Comparison of ENCODE assay signal across 15 mouse cellular contexts in genomic region chr6:32355559-32355958, GRCm38 (mm10).
DNase-seq lines count a peak whose midpoint lies in the region; ATAC-seq and TF ChIP-seq lines count a peak whose summit lies in the region.
"Had no signal": no experiment of that assay in that cellular context is flagged by ENCODE, and none has a peak within 500 bp of the region (broad histone marks: within the 10 kb centered on the region; RNA-seq: fewer than 3 reads in every experiment).

No protein-coding gene starts in this region.

- no peaks in the 10 kb centered on the region for H3K9me3 ChIP-seq in forebrain, embryonic 16.5 days (ENCODE audit: control insufficient read depth, low read length)
- H3K9me3 ChIP-seq in forebrain, embryonic 10.5 days, result no peaks in the 10 kb centered on the region
- H3K9me3 ChIP-seq in hindbrain, postnatal 0 days (ENCODE audit: low read length), result no peaks in the 10 kb centered on the region
- H3K9me3 ChIP-seq: limb, embryonic 10.5 days; lung, embryonic 15.5 days had no signal

- no peak for TF ChIP-seq CTCF in layer of hippocampus, adult 2 months (conservative IDR thresholded peaks at IDR 0.05)
- TF ChIP-seq CTCF in hindbrain, postnatal 0 days (IDR thresholded peaks at IDR 0.05; ENCODE audit: low read depth), result no peak

- peak; percentile 29; the same call in 1 of the 2 replicates for ATAC-seq in forebrain, embryonic 16.5 days
- peak; percentile 64 for ATAC-seq in hindbrain, postnatal 0 days
- ATAC-seq: CD4-positive, CD25-positive, alpha-beta regulatory T cell, adult 4 months; intestine, postnatal 0 days had no signal

- no peak overlapping the region for H3K4me2 ChIP-seq in forebrain, embryonic 16.5 days (ENCODE audit: low read length)
- H3K4me2 ChIP-seq in hindbrain, postnatal 0 days (ENCODE audit: low read depth, low read length), result no peak overlapping the region
- H3K4me2 ChIP-seq: lung, embryonic 15.5 days had no signal

- H3K4me1 ChIP-seq in forebrain, embryonic 16.5 days (replicated peaks; ENCODE audit: control insufficient read depth, insufficient read depth, low read length), result peaks cover 11% of the 10 kb centered on the region
- peaks cover 3% of the 10 kb centered on the region; the same call in 1 of the 2 replicates for H3K4me1 ChIP-seq in forebrain, embryonic 10.5 days
- no peaks in the 10 kb centered on the region for H3K4me1 ChIP-seq in hindbrain, postnatal 0 days (ENCODE audit: insufficient read depth, low read length)
- H3K4me1 ChIP-seq: lung, embryonic 15.5 days had no signal

- WGBS in forebrain, embryonic 16.5 days, result 72% methylated on average over 4 of the region's 4 CpGs
- 85% methylated on average over 4 of the region's 4 CpGs for WGBS in forebrain, embryonic 10.5 days
- 48% methylated on average over 4 of the region's 4 CpGs for WGBS in hindbrain, postnatal 0 days

- H3K27me3 ChIP-seq in forebrain, embryonic 16.5 days (replicated peaks; ENCODE audit: control insufficient read depth, insufficient read depth, low read length), result no peaks in the 10 kb centered on the region
- H3K27me3 ChIP-seq in forebrain, embryonic 10.5 days (ENCODE audit: poor library complexity, severe bottlenecking), result no peaks in the 10 kb centered on the region
- no peaks in the 10 kb centered on the region for H3K27me3 ChIP-seq in hindbrain, postnatal 0 days (ENCODE audit: insufficient read depth, low read length)
- H3K27me3 ChIP-seq: lung, embryonic 15.5 days had no signal

- no peak for DNase-seq in forebrain, embryonic 10.5 days (ENCODE audit: extremely low spot score, low spot score)
- DNase-seq in layer of hippocampus, adult 2 months (ENCODE audit: low spot score in 2 of 2), result no peak
- no peak for DNase-seq in layer of hippocampus, adult 9-11 months
- DNase-seq in adrenal gland, postnatal 14 days, result peak; percentile 26
- DNase-seq in hindbrain, postnatal 0 days (ENCODE audit: low spot score), result peak; percentile 72
- DNase-seq in gastrocnemius, adult 18-20 months (ENCODE audit: low spot score), result no peak
- no peak for DNase-seq in ovary, postnatal 36 days (ENCODE audit: low spot score)
- DNase-seq: gastrocnemius, postnatal 14 days; spleen, adult 18-20 months had no signal

- no peak overlapping the region for H3K4me3 ChIP-seq in forebrain, embryonic 16.5 days (replicated peaks; ENCODE audit: low read length)
- no peak overlapping the region for H3K4me3 ChIP-seq in forebrain, embryonic 10.5 days
- no peak overlapping the region for H3K4me3 ChIP-seq in layer of hippocampus, adult 2 months
- no peak overlapping the region for H3K4me3 ChIP-seq in hindbrain, postnatal 0 days (ENCODE audit: low read length)
- H3K4me3 ChIP-seq: limb, embryonic 10.5 days; lung, embryonic 15.5 days; myocyte had no signal

- H3K27ac ChIP-seq in forebrain, embryonic 16.5 days (ENCODE audit: low read length), result no peak overlapping the region
- H3K27ac ChIP-seq in forebrain, embryonic 10.5 days, result no peak overlapping the region
- H3K27ac ChIP-seq in layer of hippocampus, adult 2 months, result peak overlapping the region; percentile 24; the same call in 1 of the 2 replicates
- H3K27ac ChIP-seq in hindbrain, postnatal 0 days, result peak overlapping the region; percentile 38; the same call in 1 of the 2 replicates
- H3K27ac ChIP-seq: limb, embryonic 10.5 days; lung, embryonic 15.5 days had no signal

- no peaks in the 10 kb centered on the region for H3K36me3 ChIP-seq in forebrain, embryonic 16.5 days (ENCODE audit: control insufficient read depth, insufficient read depth)
- no peaks in the 10 kb centered on the region for H3K36me3 ChIP-seq in forebrain, embryonic 10.5 days (replicated peaks)
- no peaks in the 10 kb centered on the region for H3K36me3 ChIP-seq in hindbrain, postnatal 0 days (ENCODE audit: insufficient read depth, low read length)
- H3K36me3 ChIP-seq: limb, embryonic 10.5 days; lung, embryonic 15.5 days had no signal

- H3K9ac ChIP-seq in forebrain, embryonic 16.5 days (replicated peaks; ENCODE audit: low read depth, low read length), result no peak overlapping the region
- H3K9ac ChIP-seq in hindbrain, postnatal 0 days (replicated peaks; ENCODE audit: low read length), result no peak overlapping the region
- H3K9ac ChIP-seq: lung, embryonic 15.5 days had no signal

Comparison
In these comparisons a context has a peak if more than half of its experiments do, and no peak if none do; other contexts are left out.
1. H3K27ac ChIP-seq: peak in layer of hippocampus, adult 2 months (single experiment) and hindbrain, postnatal 0 days (single experiment); none in forebrain, embryonic 16.5 days (single experiment) and forebrain, embryonic 10.5 days (single experiment).
2. DNase-seq: peak in adrenal gland, postnatal 14 days (single experiment) and hindbrain, postnatal 0 days (single experiment); none in forebrain, embryonic 10.5 days (single experiment), layer of hippocampus, adult 2 months (0 of 2), layer of hippocampus, adult 9-11 months (single experiment), gastrocnemius, adult 18-20 months (single experiment) and ovary, postnatal 36 days (single experiment).